Mouse (Mus musculus) heart, adult 2 months (tissue): ENCODE data around the gene Mta3.

Experiments used
- CTCF ChIP-seq: fragments of 200-600 bp; IDR thresholded peaks from 2 replicates; pipeline ENCODE4 v1.8.1; 2022; ENCODE audit warnings: antibody characterized with exemption, mild to moderate bottlenecking, moderate library complexity
- EP300 ChIP-seq: fragments of 200-500 bp; IDR thresholded peaks from 2 replicates; pipeline ENCODE4 v1.6.1; 2011; ENCODE audit warnings: low read depth, low read length, control low read depth; ENCODE audit not compliant: insufficient read depth

DNA sequence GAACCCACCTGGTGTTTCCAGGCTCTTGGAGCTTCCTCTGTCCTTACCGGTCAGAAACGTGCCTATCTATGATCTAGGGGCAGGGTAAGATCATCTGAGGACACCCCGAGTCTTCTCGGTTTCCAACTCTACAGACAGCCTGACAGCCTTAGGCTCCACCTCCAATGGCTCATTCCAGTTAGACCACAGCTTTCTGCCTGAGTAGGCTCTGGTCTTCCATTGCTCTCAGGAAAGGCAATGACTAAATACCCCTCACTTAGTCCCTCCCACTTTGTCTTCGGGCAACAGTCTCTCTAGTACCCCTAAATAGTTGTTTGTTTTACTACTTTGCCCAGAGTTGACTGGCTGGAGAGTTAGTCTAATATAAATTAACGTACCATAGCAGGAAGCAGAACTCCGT, 111.0 kb downstream of the Mta3 start:
- TF ChIP-seq EP300: no peak
- no peak for TF ChIP-seq CTCF
